Comparison of ENCODE assay signal across 16 mouse cellular contexts in the genomic region with DNA sequence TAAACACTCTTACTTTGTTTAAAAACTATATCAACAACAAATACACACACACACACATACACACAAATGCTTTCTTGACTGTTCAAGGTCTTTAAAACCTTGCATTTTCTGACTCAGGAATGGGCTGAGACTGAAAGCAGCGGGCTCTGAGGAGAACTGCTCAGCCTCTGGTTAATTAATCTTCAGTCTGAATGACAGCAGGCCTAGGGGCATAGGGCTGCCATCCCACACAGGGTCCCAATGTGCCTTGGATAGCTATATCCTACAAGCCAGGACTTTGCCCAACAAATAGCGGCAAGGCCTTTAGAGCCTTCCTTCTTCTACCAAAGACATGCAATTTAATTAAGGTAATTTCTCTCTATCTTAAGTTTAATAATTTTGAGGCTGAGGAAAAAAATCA. TPM values are rescaled to one million over a fixed set of nuclear protein-coding genes. Genes with fewer than 3 reads are reported as not detected.
DNase-seq lines count a peak whose midpoint lies in the region; ATAC-seq lines count a peak whose summit lies in the region.
"Had no signal": no experiment of that assay in that cellular context is flagged by ENCODE, and none has a peak within 500 bp of the region (broad histone marks: within the 10 kb centered on the region; RNA-seq: fewer than 3 reads in every experiment).

No protein-coding gene starts in this region.

- WGBS in midbrain, embryonic 12.5 days: 36% methylated on average over 2 of the region's 2 CpGs
- WGBS in midbrain, embryonic 10.5 days: 51% methylated on average over 2 of the region's 2 CpGs
- WGBS in embryonic facial prominence, embryonic 11.5 days: 26% methylated on average over 2 of the region's 2 CpGs
- 36% methylated on average over 2 of the region's 2 CpGs for WGBS in hindbrain, embryonic 13.5 days

- H3K9me3 ChIP-seq in midbrain, embryonic 12.5 days: no peaks in the 10 kb centered on the region
- no peaks in the 10 kb centered on the region for H3K9me3 ChIP-seq in midbrain, embryonic 10.5 days (replicated peaks)
- no peaks in the 10 kb centered on the region for H3K9me3 ChIP-seq in embryonic facial prominence, embryonic 11.5 days (replicated peaks; ENCODE audit: control insufficient read depth, low read length)
- no peaks in the 10 kb centered on the region for H3K9me3 ChIP-seq in hindbrain, embryonic 13.5 days
- H3K9me3 ChIP-seq: heart, embryonic 10.5 days; limb, embryonic 15.5 days; neural tube, embryonic 13.5 days had no signal

- no peak for DNase-seq in midbrain, embryonic 10.5 days (ENCODE audit: low spot score)
- DNase-seq in embryonic facial prominence, embryonic 11.5 days (ENCODE audit: low spot score): peak; percentile 37
- peak; percentile 38 for DNase-seq in retina, postnatal 1 day
- DNase-seq in right cerebral cortex, postnatal 25 days: no peak
- DNase-seq: cerebellum, postnatal 36 days; gastrocnemius, postnatal 10 days; kidney, adult 18-20 months; lung, embryonic 14.5 days; thymus, postnatal 36 days had no signal

- H3K9ac ChIP-seq in midbrain, embryonic 12.5 days (replicated peaks): no peak overlapping the region
- H3K9ac ChIP-seq in embryonic facial prominence, embryonic 11.5 days (replicated peaks; ENCODE audit: low read length): no peak overlapping the region
- H3K9ac ChIP-seq in hindbrain, embryonic 13.5 days: no peak overlapping the region
- H3K9ac ChIP-seq: limb, embryonic 15.5 days; lung, embryonic 14.5 days; neural tube, embryonic 13.5 days had no signal

- ATAC-seq in midbrain, embryonic 12.5 days (ENCODE audit: low FRiP score, low read depth): peak; percentile 80
- ATAC-seq in embryonic facial prominence, embryonic 11.5 days (replicated peaks; ENCODE audit: insufficient number of reproducible peaks, low FRiP score, low TSS enrichment, low read depth): peak; percentile 72
- peak; percentile 66; the same call in 1 of the 2 replicates for ATAC-seq in hindbrain, embryonic 13.5 days (ENCODE audit: low FRiP score)
- no peak for ATAC-seq in CD4-positive, CD25-positive, alpha-beta regulatory T cell, adult 4 months

- no peak overlapping the region for H3K4me3 ChIP-seq in midbrain, embryonic 12.5 days
- no peak overlapping the region for H3K4me3 ChIP-seq in midbrain, embryonic 10.5 days
- no peak overlapping the region for H3K4me3 ChIP-seq in embryonic facial prominence, embryonic 11.5 days (ENCODE audit: low read depth, low read length)
- no peak overlapping the region for H3K4me3 ChIP-seq in hindbrain, embryonic 13.5 days
- H3K4me3 ChIP-seq: erythroblast, embryonic 14.5 days; heart, embryonic 10.5 days; limb, embryonic 15.5 days; neural tube, embryonic 13.5 days had no signal

- H3K36me3 ChIP-seq in midbrain, embryonic 12.5 days: no peaks in the 10 kb centered on the region
- H3K36me3 ChIP-seq in midbrain, embryonic 10.5 days: no peaks in the 10 kb centered on the region
- H3K36me3 ChIP-seq in embryonic facial prominence, embryonic 11.5 days (replicated peaks; ENCODE audit: control insufficient read depth, insufficient read depth, low read depth, low read length): no peaks in the 10 kb centered on the region
- no peaks in the 10 kb centered on the region for H3K36me3 ChIP-seq in hindbrain, embryonic 13.5 days
- H3K36me3 ChIP-seq: heart, embryonic 10.5 days; limb, embryonic 15.5 days; neural tube, embryonic 13.5 days had no signal

- H3K27ac ChIP-seq in midbrain, embryonic 12.5 days (replicated peaks): no peak overlapping the region
- H3K27ac ChIP-seq in midbrain, embryonic 10.5 days (replicated peaks): no peak overlapping the region
- H3K27ac ChIP-seq in embryonic facial prominence, embryonic 11.5 days (replicated peaks; ENCODE audit: low read depth, low read length): no peak overlapping the region
- H3K27ac ChIP-seq in hindbrain, embryonic 13.5 days: no peak overlapping the region
- H3K27ac ChIP-seq: heart, embryonic 10.5 days; limb, embryonic 15.5 days; neural tube, embryonic 13.5 days had no signal

- no peak overlapping the region for H3K4me2 ChIP-seq in midbrain, embryonic 12.5 days (replicated peaks)
- no peak overlapping the region for H3K4me2 ChIP-seq in embryonic facial prominence, embryonic 11.5 days (ENCODE audit: low read depth, low read length)
- H3K4me2 ChIP-seq in hindbrain, embryonic 13.5 days: no peak overlapping the region
- H3K4me2 ChIP-seq: limb, embryonic 15.5 days; lung, embryonic 14.5 days; neural tube, embryonic 13.5 days had no signal

- H3K4me1 ChIP-seq in midbrain, embryonic 12.5 days: peaks cover 8% of the 10 kb centered on the region
- H3K4me1 ChIP-seq in midbrain, embryonic 10.5 days: peaks cover 12% of the 10 kb centered on the region
- no peaks in the 10 kb centered on the region for H3K4me1 ChIP-seq in embryonic facial prominence, embryonic 11.5 days (ENCODE audit: control insufficient read depth, insufficient read depth, low read length)
- H3K4me1 ChIP-seq in hindbrain, embryonic 13.5 days (replicated peaks): peaks cover 7% of the 10 kb centered on the region
- H3K4me1 ChIP-seq: heart, embryonic 10.5 days; limb, embryonic 15.5 days had no signal

- no peaks in the 10 kb centered on the region for H3K27me3 ChIP-seq in midbrain, embryonic 12.5 days
- no peaks in the 10 kb centered on the region for H3K27me3 ChIP-seq in midbrain, embryonic 10.5 days (ENCODE audit: low read depth, poor library complexity, severe bottlenecking)
- H3K27me3 ChIP-seq in embryonic facial prominence, embryonic 11.5 days (ENCODE audit: control insufficient read depth, insufficient read depth, low read length): no peaks in the 10 kb centered on the region
- no peaks in the 10 kb centered on the region for H3K27me3 ChIP-seq in hindbrain, embryonic 13.5 days
- H3K27me3 ChIP-seq: limb, embryonic 15.5 days; neural tube, embryonic 13.5 days had no signal

RNA-seq across cellular contexts. Expression of a gene that starts 43.2 kb away (rescaled TPM):
- 17.3 and 18.3 TPM in 2 replicates for polyA plus RNA-seq in midbrain, embryonic 12.5 days (2016; fragmentation: Nextera tagmentation; extraction: Ambion mirVana)
- polyA plus RNA-seq in midbrain, embryonic 10.5 days (2016; fragmentation: Nextera tagmentation; extraction: Ambion mirVana): 18.5 and 18.7 TPM in 2 replicates
- polyA plus RNA-seq in embryonic facial prominence, embryonic 11.5 days (2014; fragmentation: Nextera tagmentation; extraction: Ambion mirVana): 24.7 and 26.9 TPM in 2 replicates
- polyA plus RNA-seq in hindbrain, embryonic 13.5 days (2015; fragmentation: Nextera tagmentation; extraction: Ambion mirVana): 13.3 and 15.7 TPM in 2 replicates
- 10 to 100 TPM; 16.8 to 20.9 TPM for polyA plus RNA-seq in CD4-positive, CD25-positive, alpha-beta regulatory T cell, adult 4 months (2017; shearing (Covaris generic))

Comparison
In these comparisons a context has a peak if more than half of its experiments do, and no peak if none do; other contexts are left out.
1. DNase-seq: peak in embryonic facial prominence, embryonic 11.5 days (single experiment) and retina, postnatal 1 day (single experiment); none in midbrain, embryonic 10.5 days (single experiment) and right cerebral cortex, postnatal 25 days (single experiment).